ENCODE assay signal across 12 mouse cellular contexts in genomic region chr13:59940414-59941205, GRCm38 (mm10).
DNase-seq lines count a peak whose midpoint lies in the region; ATAC-seq lines count a peak whose summit lies in the region.
"Had no signal": no experiment of that assay in that cellular context is flagged by ENCODE, and none has a peak within 500 bp of the region (broad histone marks: within the 10 kb centered on the region; RNA-seq: fewer than 3 reads in every experiment).

No protein-coding gene starts in this region.

- no peaks in the 10 kb centered on the region for H3K36me3 ChIP-seq in kidney, embryonic 14.5 days (ENCODE audit: control insufficient read depth, insufficient read depth, low read length)
- H3K36me3 ChIP-seq in forebrain, embryonic 13.5 days (ENCODE audit: poor library complexity, severe bottlenecking), result no peaks in the 10 kb centered on the region
- H3K36me3 ChIP-seq in limb, embryonic 10.5 days, result no peaks in the 10 kb centered on the region
- H3K36me3 ChIP-seq in neural tube, embryonic 11.5 days (ENCODE audit: control insufficient read depth, insufficient read depth, low read length), result no peaks in the 10 kb centered on the region

- H3K9me3 ChIP-seq in kidney, embryonic 14.5 days (ENCODE audit: control insufficient read depth, low read length), result no peaks in the 10 kb centered on the region
- H3K9me3 ChIP-seq in forebrain, embryonic 13.5 days (replicated peaks), result no peaks in the 10 kb centered on the region
- no peaks in the 10 kb centered on the region for H3K9me3 ChIP-seq in limb, embryonic 10.5 days (replicated peaks)
- no peaks in the 10 kb centered on the region for H3K9me3 ChIP-seq in neural tube, embryonic 11.5 days (ENCODE audit: control insufficient read depth, low read length)

- H3K4me3 ChIP-seq in kidney, embryonic 14.5 days (ENCODE audit: low read length), result no peak overlapping the region
- H3K4me3 ChIP-seq in forebrain, embryonic 13.5 days, result peak overlapping the region; percentile 7; the same call in 1 of the 2 replicates
- H3K4me3 ChIP-seq in limb, embryonic 10.5 days, result peak overlapping the region; percentile 23
- no peak overlapping the region for H3K4me3 ChIP-seq in neural tube, embryonic 11.5 days (ENCODE audit: low read depth, low read length)
- H3K4me3 ChIP-seq: heart, adult 2 months had no signal

- no peak for DNase-seq in kidney, postnatal 36 days
- DNase-seq in limb, embryonic 10.5 days (ENCODE audit: low spot score), result no peak
- DNase-seq in neural tube, embryonic 11.5 days (ENCODE audit: low spot score), result no peak
- no peak for DNase-seq in cerebellum, adult 11 months
- DNase-seq in thymus, postnatal 36 days, result no peak
- DNase-seq: cerebellum, adult 8-10 months; spleen, adult 18-20 months had no signal

- WGBS in kidney, embryonic 14.5 days, result 29% methylated on average over 16 of the region's 16 CpGs
- WGBS in forebrain, embryonic 13.5 days, result 28% methylated on average over 16 of the region's 16 CpGs
- WGBS in limb, embryonic 10.5 days, result 29% methylated on average over 16 of the region's 16 CpGs
- WGBS in neural tube, embryonic 11.5 days, result 28% methylated on average over 16 of the region's 16 CpGs

- no peak for ATAC-seq in kidney, embryonic 14.5 days (ENCODE audit: low FRiP score, low TSS enrichment)
- no peak for ATAC-seq in forebrain, embryonic 13.5 days
- ATAC-seq in neural tube, embryonic 11.5 days (ENCODE audit: insufficient read depth, low FRiP score, low TSS enrichment), result no peak
- ATAC-seq in megakaryocyte-erythroid progenitor cell, adult 5-6 weeks (replicated peaks; ENCODE audit: low FRiP score, low TSS enrichment, poor library complexity, severe bottlenecking), result no peak
- ATAC-seq: lung, postnatal 0 days had no signal

- H3K4me2 ChIP-seq in kidney, embryonic 14.5 days (replicated peaks; ENCODE audit: low read depth, low read length), result peak overlapping the region; percentile 21; the same call in 1 of the 2 replicates
- peak overlapping the region; percentile 45 for H3K4me2 ChIP-seq in forebrain, embryonic 13.5 days
- peak overlapping the region; percentile 24; the same call in 1 of the 2 replicates for H3K4me2 ChIP-seq in neural tube, embryonic 11.5 days (ENCODE audit: low read depth)

- no peaks in the 10 kb centered on the region for H3K27me3 ChIP-seq in kidney, embryonic 14.5 days (ENCODE audit: control insufficient read depth, insufficient read depth, low read length)
- peaks cover 4% of the 10 kb centered on the region; the same call in 1 of the 2 replicates for H3K27me3 ChIP-seq in forebrain, embryonic 13.5 days
- H3K27me3 ChIP-seq in limb, embryonic 10.5 days (ENCODE audit: low read depth, poor library complexity, severe bottlenecking), result peaks cover 13% of the 10 kb centered on the region; the same call in 1 of the 2 replicates
- no peaks in the 10 kb centered on the region for H3K27me3 ChIP-seq in neural tube, embryonic 11.5 days (ENCODE audit: control insufficient read depth, insufficient read depth, low read length)

- no peak overlapping the region for H3K9ac ChIP-seq in kidney, embryonic 14.5 days (ENCODE audit: low read depth, low read length)
- H3K9ac ChIP-seq in forebrain, embryonic 13.5 days, result 0 out of 2 replicates have a peak overlapping the region, but pooled peaks have one; percentile 26
- H3K9ac ChIP-seq in neural tube, embryonic 11.5 days (ENCODE audit: low read length), result no peak overlapping the region

- no peak overlapping the region for H3K27ac ChIP-seq in kidney, embryonic 14.5 days (ENCODE audit: low read depth, low read length)
- H3K27ac ChIP-seq in forebrain, embryonic 13.5 days, result no peak overlapping the region
- peak overlapping the region; percentile 70 for H3K27ac ChIP-seq in limb, embryonic 10.5 days
- H3K27ac ChIP-seq in neural tube, embryonic 11.5 days (ENCODE audit: low read depth, low read length), result no peak overlapping the region
- H3K27ac ChIP-seq: heart, adult 2 months had no signal

- 0 out of 2 replicates have a peak, but pooled peaks cover 8% of the 10 kb centered on the region for H3K4me1 ChIP-seq in kidney, embryonic 14.5 days (ENCODE audit: control insufficient read depth, insufficient read depth, low read length)
- peaks cover 10% of the 10 kb centered on the region for H3K4me1 ChIP-seq in forebrain, embryonic 13.5 days
- H3K4me1 ChIP-seq in limb, embryonic 10.5 days, result peaks cover 45% of the 10 kb centered on the region
- H3K4me1 ChIP-seq in neural tube, embryonic 11.5 days (ENCODE audit: control insufficient read depth, insufficient read depth, low read length), result peaks cover 6% of the 10 kb centered on the region; the same call in 1 of the 2 replicates

Comparison
In these comparisons a context has a peak if more than half of its experiments do, and no peak if none do; other contexts are left out.
1. H3K4me3 ChIP-seq: peak in forebrain, embryonic 13.5 days (single experiment) and limb, embryonic 10.5 days (single experiment); none in kidney, embryonic 14.5 days (single experiment) and neural tube, embryonic 11.5 days (single experiment).
2. Peak in every context shown above with its lines, with median percentiles within 50 percentile points of each other: H3K4me2 ChIP-seq.